Mouse (Mus musculus) ES-E14 (cell line): ENCODE measurements at regions not wholly inside any gene's neighbourhood (a gene's known extent, or its start where the extent isn't known, plus 50 kb on each side); places are given as distances from the start of the nearest gene placed in this dataset.

Experiments used
- DNase-seq: peaks from one replicate; pipeline ENCODE4 v3.0.0-alpha.2; 2013; ENCODE audit warnings: low read depth, low spot score
- H3K27ac ChIP-seq: 2 replicates; pipeline ENCODE4 v1.5.1; 2012; ENCODE audit warnings: low read depth, mild to moderate bottlenecking, low read length, moderate library complexity, mixed read lengths; ENCODE audit not compliant: poor library complexity, insufficient read depth, severe bottlenecking
- H3K36me3 ChIP-seq: 2 replicates; pipeline ENCODE4 v1.6.1; 2012; ENCODE audit warnings: mild to moderate bottlenecking, low read length, moderate library complexity, mixed read lengths; ENCODE audit not compliant: control insufficient read depth, poor library complexity, insufficient read depth, severe bottlenecking
- H3K4me1 ChIP-seq, 2 experiments: fragments of 150-350 bp in 1 of 2; sonication (generic) in 1 of 2; 2 replicates each; pipeline ENCODE4 v1.6.1; 2012; ENCODE audit warnings: low read length in 2 of 2, mild to moderate bottlenecking in 1 of 2, mixed read lengths in 1 of 2; ENCODE audit not compliant: control insufficient read depth in 2 of 2, insufficient read depth in 2 of 2, poor library complexity in 1 of 2
- H3K4me3 ChIP-seq, 2 experiments: fragments of 150-350 bp in 1 of 2; sonication (generic) in 1 of 2; 2 replicates each; pipeline ENCODE4 v1.5.1; 2012; ENCODE audit warnings: low read length in 2 of 2, low read depth in 1 of 2, mild to moderate bottlenecking in 1 of 2, mixed read lengths in 1 of 2; ENCODE audit not compliant: insufficient read depth in 1 of 2, poor library complexity in 1 of 2, severe bottlenecking in 1 of 2
- H3K9ac ChIP-seq: 2 replicates; pipeline ENCODE4 v1.6.1; 2012; ENCODE audit warnings: low read depth, mild to moderate bottlenecking, low read length, mixed read lengths; ENCODE audit not compliant: poor library complexity, insufficient read depth, severe bottlenecking
- H3K9me3 ChIP-seq: fragments of 150-350 bp; sonication (generic); 2 replicates; pipeline ENCODE4 v1.6.1; 2012; ENCODE audit warnings: low read depth, mild to moderate bottlenecking, low read length; ENCODE audit not compliant: control insufficient read depth, insufficient read depth
- CHD2 ChIP-seq: IDR thresholded peaks from 2 replicates; pipeline ENCODE4 v1.6.1; 2014; ENCODE audit warnings: mild to moderate bottlenecking, low read depth, low read length, inconsistent platforms
- HCFC1 ChIP-seq: IDR thresholded peaks from 2 replicates; pipeline ENCODE4 v1.6.1; 2012; ENCODE audit warnings: low read length, inconsistent platforms, borderline replicate concordance; ENCODE audit not compliant: insufficient read depth
- MAFK ChIP-seq: IDR thresholded peaks from 2 replicates; pipeline ENCODE4 v1.6.1; 2014; ENCODE audit warnings: mild to moderate bottlenecking, low read depth, low read length, inconsistent platforms; ENCODE audit not compliant: insufficient read depth
- ZC3H11A ChIP-seq: IDR thresholded peaks from 2 replicates; pipeline ENCODE4 v1.6.1; 2012; ENCODE audit warnings: low read depth, mild to moderate bottlenecking, inconsistent platforms, low read length, borderline replicate concordance
- ZNF384 ChIP-seq: IDR thresholded peaks from 2 replicates; pipeline ENCODE4 v1.6.1; 2012; ENCODE audit warnings: low read depth, low read length, inconsistent platforms
- in situ Hi-C, 2 experiments: fragments of 600-800 bp; cut with MboI; formaldehyde crosslinking; loops; one replicate each; pipeline ENCODE4 v1.15.1; 2025; ENCODE audit warnings: low sequenced_read_pairs in 2 of 2, inconsistent platforms in 1 of 2; ENCODE audit not compliant: unreplicated experiment in 2 of 2

GRCm38 (mm10) chr2:133994337-133994736 lies 442.4 kb downstream of the Bmp2 start:
- Histone ChIP-seq H3K4me3 (no peak overlapping the region), H3K36me3 (no peaks in the 10 kb centered on the region), H3K27ac (no peak overlapping the region), H3K9ac (no peak overlapping the region), H3K4me1 (no peaks in the 10 kb centered on the region), H3K9me3 (no peaks in the 10 kb centered on the region)
- in situ Hi-C loops: no loop called here
- no peak for TF ChIP-seq MAFK
- no peak for TF ChIP-seq ZC3H11A
- TF ChIP-seq HCFC1: no peak
- TF ChIP-seq CHD2: no peak
- no peak for TF ChIP-seq ZNF384
- DNase-seq: no peak

- Histone ChIP-seq H3K4me1 (no peaks in the 10 kb centered on the region), H3K4me3 (no peak overlapping the region), H3K9me3 (no peaks in the 10 kb centered on the region), H3K36me3 (no peaks in the 10 kb centered on the region), H3K27ac (no peak overlapping the region), H3K9ac (no peak overlapping the region)
- no peak for DNase-seq
- in situ Hi-C loops: no loop called here
- no peak for TF ChIP-seq MAFK
- TF ChIP-seq ZC3H11A: no peak
- TF ChIP-seq CHD2: no peak
- TF ChIP-seq ZNF384: no peak
- TF ChIP-seq HCFC1: no peak
Observed at GRCm38 (mm10) chr2:133987671-133988070, 435.7 kb downstream of the Bmp2 start.
